Mouse (Mus musculus): ENCODE results near the gene Cog3. TPM values are rescaled to one million over a fixed set of nuclear protein-coding genes. Genes with fewer than 3 reads are reported as not detected.

Gene Cog3
- total RNA-seq, 1 experiment: 11.2 TPM

DNA sequence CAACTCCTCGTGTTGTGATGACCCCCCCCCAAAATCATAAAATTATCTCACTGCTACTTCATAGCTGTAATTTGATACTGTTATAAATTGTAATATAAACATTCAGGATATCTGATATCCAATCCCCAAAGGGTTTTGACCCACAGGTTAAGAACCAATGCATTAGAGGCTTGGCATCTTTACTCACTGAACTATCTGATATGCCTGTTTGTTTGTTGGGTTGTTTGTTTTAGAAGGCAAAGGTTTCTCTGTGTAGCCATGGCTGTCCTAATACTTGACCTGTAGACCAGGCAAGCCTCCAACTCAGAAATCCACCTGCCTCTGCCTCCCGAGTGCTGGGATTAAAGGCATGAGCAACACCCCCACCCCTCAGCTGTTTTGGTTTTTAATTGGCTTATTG lies 3.5 kb upstream of the Cog3 start:
- H3K4me3 ChIP-seq (ENCODE audit: insufficient read depth in 1 of 2, low read depth in 1 of 2, low read length in 2 of 2, poor library complexity in 1 of 2, severe bottlenecking in 1 of 2): no peak overlapping the region
- no peaks in the 10 kb centered on the region for H3K9me3 ChIP-seq (ENCODE audit: control insufficient read depth, insufficient read depth, low read depth, low read length)
- H3K9ac ChIP-seq (ENCODE audit: insufficient read depth, low read depth, low read length, poor library complexity, severe bottlenecking): no peak overlapping the region
- TF ChIP-seq ZC3H11A (IDR thresholded peaks at IDR 0.05; ENCODE audit: borderline replicate concordance, low read depth, low read length) (no peak), ZNF384 (IDR thresholded peaks at IDR 0.05; ENCODE audit: low read depth, low read length) (no peak)
- in situ Hi-C loops (cut with MboI; ENCODE audit: low sequenced_read_pairs in 2 of 2, unreplicated experiment in 2 of 2): no loop called here
- no peak overlapping the region for H3K27ac ChIP-seq (ENCODE audit: insufficient read depth, low read depth, low read length, poor library complexity, severe bottlenecking)
- no peaks in the 10 kb centered on the region for H3K36me3 ChIP-seq (ENCODE audit: control insufficient read depth, insufficient read depth, low read length, poor library complexity, severe bottlenecking)
- peaks cover 0 to 2% of the 10 kb centered on the region in 2 experiments; a peak in 1 of 4 replicates for H3K4me1 ChIP-seq (ENCODE audit: control insufficient read depth in 2 of 2, insufficient read depth in 2 of 2, low read length in 2 of 2, poor library complexity in 1 of 2)
- DNase-seq (ENCODE audit: low read depth, low spot score): no peak

- no peak overlapping the region for H3K4me3 ChIP-seq (ENCODE audit: insufficient read depth in 1 of 2, low read depth in 1 of 2, low read length in 2 of 2, poor library complexity in 1 of 2, severe bottlenecking in 1 of 2)
- peaks cover 0 to 4% of the 10 kb centered on the region in 2 experiments; a peak in 2 of 4 replicates for H3K4me1 ChIP-seq (ENCODE audit: control insufficient read depth in 2 of 2, insufficient read depth in 2 of 2, low read length in 2 of 2, poor library complexity in 1 of 2)
- H3K9me3 ChIP-seq (ENCODE audit: control insufficient read depth, insufficient read depth, low read depth, low read length): no peaks in the 10 kb centered on the region
- DNase-seq (ENCODE audit: low read depth, low spot score): no peak
- no peak overlapping the region for H3K27ac ChIP-seq (ENCODE audit: insufficient read depth, low read depth, low read length, poor library complexity, severe bottlenecking)
- in situ Hi-C loops (cut with MboI; ENCODE audit: low sequenced_read_pairs in 2 of 2, unreplicated experiment in 2 of 2): no loop called here
- no peaks in the 10 kb centered on the region for H3K36me3 ChIP-seq (ENCODE audit: control insufficient read depth, insufficient read depth, low read length, poor library complexity, severe bottlenecking)
- TF ChIP-seq MAFK (IDR thresholded peaks at IDR 0.05; ENCODE audit: insufficient read depth, low read depth, low read length): no peak
- no peak for TF ChIP-seq ZNF384 (IDR thresholded peaks at IDR 0.05; ENCODE audit: low read depth, low read length)
- TF ChIP-seq HCFC1 (IDR thresholded peaks at IDR 0.05; ENCODE audit: borderline replicate concordance, insufficient read depth, low read length): no peak
- no peak for TF ChIP-seq CHD2 (IDR thresholded peaks at IDR 0.05; ENCODE audit: low read depth, low read length)
- no peak for TF ChIP-seq ZC3H11A (IDR thresholded peaks at IDR 0.05; ENCODE audit: borderline replicate concordance, low read depth, low read length)
- H3K9ac ChIP-seq (ENCODE audit: insufficient read depth, low read depth, low read length, poor library complexity, severe bottlenecking): no peak overlapping the region
Observed at GRCm38 (mm10) chr14:75756971-75757370, 2.7 kb upstream of the Cog3 start.

DNA sequence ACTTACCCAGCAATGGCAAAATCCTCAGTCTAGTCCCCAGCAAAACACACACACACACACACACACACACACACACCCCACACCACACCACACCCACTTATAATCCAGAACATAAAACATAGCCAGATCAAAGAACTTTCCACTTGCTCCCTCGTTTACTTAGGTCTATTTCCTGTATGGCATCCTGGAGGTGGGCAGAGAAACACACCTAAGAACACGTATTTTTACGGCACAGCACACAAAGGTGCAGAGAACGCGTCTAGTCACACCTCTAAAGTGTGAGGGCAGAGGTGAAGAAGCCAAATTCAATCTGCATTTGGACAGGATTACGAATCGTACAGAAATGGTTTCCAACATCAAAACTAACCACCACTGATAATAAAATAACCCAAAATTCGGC lies 1.1 kb downstream of the Cog3 start:
- TF ChIP-seq CHD2 (IDR thresholded peaks at IDR 0.05; ENCODE audit: low read depth, low read length): no peak
- no peak for TF ChIP-seq ZC3H11A (IDR thresholded peaks at IDR 0.05; ENCODE audit: borderline replicate concordance, low read depth, low read length)
- TF ChIP-seq HCFC1 (IDR thresholded peaks at IDR 0.05; ENCODE audit: borderline replicate concordance, insufficient read depth, low read length): no peak
- TF ChIP-seq MAFK (IDR thresholded peaks at IDR 0.05; ENCODE audit: insufficient read depth, low read depth, low read length): no peak
- no peak for TF ChIP-seq ZNF384 (IDR thresholded peaks at IDR 0.05; ENCODE audit: low read depth, low read length)
- peak overlapping the region; percentile 76 to 95; a peak in 3 of 4 replicates for H3K4me3 ChIP-seq (ENCODE audit: insufficient read depth in 1 of 2, low read depth in 1 of 2, low read length in 2 of 2, poor library complexity in 1 of 2, severe bottlenecking in 1 of 2)
- no peaks in the 10 kb centered on the region for H3K9me3 ChIP-seq (ENCODE audit: control insufficient read depth, insufficient read depth, low read depth, low read length)
- no peaks in the 10 kb centered on the region for H3K36me3 ChIP-seq (ENCODE audit: control insufficient read depth, insufficient read depth, low read length, poor library complexity, severe bottlenecking)
- no peak for DNase-seq (ENCODE audit: low read depth, low spot score)
- H3K27ac ChIP-seq (ENCODE audit: insufficient read depth, low read depth, low read length, poor library complexity, severe bottlenecking): no peak overlapping the region
- peaks cover 0 to 4% of the 10 kb centered on the region in 2 experiments; a peak in 2 of 4 replicates for H3K4me1 ChIP-seq (ENCODE audit: control insufficient read depth in 2 of 2, insufficient read depth in 2 of 2, low read length in 2 of 2, poor library complexity in 1 of 2)
- H3K9ac ChIP-seq (ENCODE audit: insufficient read depth, low read depth, low read length, poor library complexity, severe bottlenecking): peak overlapping the region; percentile 35; the same call in 1 of the 2 replicates
- in situ Hi-C loops (cut with MboI; ENCODE audit: low sequenced_read_pairs in 2 of 2, unreplicated experiment in 2 of 2): no loop called here

DNA sequence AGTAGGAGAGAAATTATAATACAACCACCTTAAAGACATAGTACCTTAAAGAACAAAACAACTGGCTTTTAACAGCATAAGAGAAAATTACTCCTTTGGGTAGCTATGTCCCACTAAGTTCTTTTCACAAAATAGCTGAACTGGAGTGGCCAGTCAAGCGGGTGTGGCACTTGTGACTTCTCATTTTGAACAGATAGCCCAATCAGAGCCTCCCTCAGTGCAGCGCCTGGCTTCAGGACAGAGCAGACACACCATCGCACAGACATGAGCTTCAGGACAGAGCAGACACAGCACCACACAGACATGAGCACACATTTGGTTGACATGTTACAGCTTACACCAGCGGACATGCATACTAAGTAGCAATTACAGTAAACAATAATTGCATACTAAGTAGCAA lies 3.3 kb downstream of the Cog3 start:
- in situ Hi-C loops (cut with MboI; ENCODE audit: low sequenced_read_pairs in 2 of 2, unreplicated experiment in 2 of 2): no loop called here
- H3K4me3 ChIP-seq (ENCODE audit: insufficient read depth in 1 of 2, low read depth in 1 of 2, low read length in 2 of 2, poor library complexity in 1 of 2, severe bottlenecking in 1 of 2): no peak overlapping the region
- no peak overlapping the region for H3K27ac ChIP-seq (ENCODE audit: insufficient read depth, low read depth, low read length, poor library complexity, severe bottlenecking)
- no peak for TF ChIP-seq CHD2 (IDR thresholded peaks at IDR 0.05; ENCODE audit: low read depth, low read length)
- H3K36me3 ChIP-seq (ENCODE audit: control insufficient read depth, insufficient read depth, low read length, poor library complexity, severe bottlenecking): no peaks in the 10 kb centered on the region; the same call in 1 of the 2 replicates
- no peak overlapping the region for H3K9ac ChIP-seq (ENCODE audit: insufficient read depth, low read depth, low read length, poor library complexity, severe bottlenecking)
- H3K9me3 ChIP-seq (ENCODE audit: control insufficient read depth, insufficient read depth, low read depth, low read length): no peaks in the 10 kb centered on the region
- H3K4me1 ChIP-seq (ENCODE audit: control insufficient read depth in 2 of 2, insufficient read depth in 2 of 2, low read length in 2 of 2, poor library complexity in 1 of 2): peaks cover 0 to 4% of the 10 kb centered on the region in 2 experiments; a peak in 2 of 4 replicates
- no peak for DNase-seq (ENCODE audit: low read depth, low spot score)

GRCm38 (mm10) chr14:75749123-75749522 lies 5.2 kb downstream of the Cog3 start:
- H3K27ac ChIP-seq (ENCODE audit: insufficient read depth, low read depth, low read length, poor library complexity, severe bottlenecking): no peak overlapping the region
- no peak for DNase-seq (ENCODE audit: low read depth, low spot score)
- in situ Hi-C loops (cut with MboI; ENCODE audit: low sequenced_read_pairs in 2 of 2, unreplicated experiment in 2 of 2): no loop called here
- H3K4me3 ChIP-seq (ENCODE audit: insufficient read depth in 1 of 2, low read depth in 1 of 2, low read length in 2 of 2, poor library complexity in 1 of 2, severe bottlenecking in 1 of 2): no peak overlapping the region
- H3K9ac ChIP-seq (ENCODE audit: insufficient read depth, low read depth, low read length, poor library complexity, severe bottlenecking): no peak overlapping the region
- no peaks in the 10 kb centered on the region for H3K9me3 ChIP-seq (ENCODE audit: control insufficient read depth, insufficient read depth, low read depth, low read length)
- TF ChIP-seq ZNF384 (IDR thresholded peaks at IDR 0.05; ENCODE audit: low read depth, low read length): no peak
- no peak for TF ChIP-seq ZC3H11A (IDR thresholded peaks at IDR 0.05; ENCODE audit: borderline replicate concordance, low read depth, low read length)
- no peak for TF ChIP-seq MAFK (IDR thresholded peaks at IDR 0.05; ENCODE audit: insufficient read depth, low read depth, low read length)
- H3K36me3 ChIP-seq (ENCODE audit: control insufficient read depth, insufficient read depth, low read length, poor library complexity, severe bottlenecking): peaks cover 2% of the 10 kb centered on the region; the same call in 1 of the 2 replicates
- H3K4me1 ChIP-seq (ENCODE audit: control insufficient read depth in 2 of 2, insufficient read depth in 2 of 2, low read length in 2 of 2, poor library complexity in 1 of 2): peaks cover 0 to 4% of the 10 kb centered on the region in 2 experiments; a peak in 2 of 4 replicates
